Mouse (Mus musculus): ENCODE results near the gene Lipm.

- no peak for TF ChIP-seq POLR2A (IDR thresholded peaks at IDR 0.05; ENCODE audit: borderline replicate concordance, extremely low read depth, insufficient read depth, insufficient read length, poor library complexity, severe bottlenecking)
- TF ChIP-seq CTCF (IDR thresholded peaks at IDR 0.05; ENCODE audit: borderline replicate concordance, extremely low read depth, insufficient read depth, insufficient read length): no peak
Measured at GRCm38 (mm10) chr19:34063547-34063946, 37.2 kb upstream of the Lipm start.
